Mouse (Mus musculus) embryonic fibroblast, embryonic 13.5 days (primary cell): ENCODE results near the gene Tnfsf14.

Source experiments
- CTCF ChIP-seq: IDR thresholded peaks from 2 replicates; pipeline ENCODE4 v1.5.1; 2011; ENCODE audit warnings: mild to moderate bottlenecking, control low read depth, low read length, moderate library complexity, borderline replicate concordance; ENCODE audit not compliant: insufficient read depth
- POLR2A ChIP-seq: IDR thresholded peaks from 2 replicates; pipeline ENCODE4 v1.6.1; 2011; ENCODE audit warnings: low read depth, mild to moderate bottlenecking, control low read depth, low read length, moderate library complexity

- TF ChIP-seq POLR2A (no peak), CTCF (no peak)
Observed at GRCm38 (mm10) chr17:57180363-57180762, 13.6 kb downstream of the Tnfsf14 start.
